Mouse (Mus musculus) heart, embryonic 16.5 days (tissue): ENCODE results near the gene Vmn1r3. TPM values are rescaled to one million over a fixed set of nuclear protein-coding genes. Genes with fewer than 3 reads are reported as not detected.
"Not testable (repeated sequence)": the region's sequence is repeated elsewhere in the genome, so short reads cannot be mapped to it uniquely, and the experiment has no call there.

Experiments used
- ATAC-seq: fragments of 200-750 bp; cut with Nextera tagmentation; replicated peaks from 2 replicates; pipeline ENCODE4 v1.8.0; 2017; ENCODE audit warnings: moderate number of reproducible peaks; ENCODE audit not compliant: insufficient read depth, low FRiP score; ENCODE audit errors: extremely low read depth
- H3K27ac ChIP-seq: fragments of 300-500 bp; sonication (generic); 2 replicates; pipeline ENCODE4 v1.5.1; 2014; ENCODE audit warnings: mild to moderate bottlenecking, low read length, control low read depth, moderate library complexity
- H3K27me3 ChIP-seq: fragments of 300-500 bp; sonication (generic); 2 replicates; pipeline ENCODE4 v1.6.1; 2014; ENCODE audit warnings: low read length, mixed read lengths; ENCODE audit not compliant: control insufficient read depth, insufficient read depth
- H3K36me3 ChIP-seq: fragments of 300-500 bp; sonication (generic); 2 replicates; pipeline ENCODE4 v1.6.1; 2014; ENCODE audit not compliant: control insufficient read depth, insufficient read depth
- H3K4me1 ChIP-seq: fragments of 300-500 bp; sonication (generic); 2 replicates; pipeline ENCODE4 v1.6.1; 2014; ENCODE audit warnings: low read length, mixed read lengths; ENCODE audit not compliant: control insufficient read depth, insufficient read depth
- H3K4me2 ChIP-seq: fragments of 300-500 bp; sonication (generic); 2 replicates; pipeline ENCODE4 v1.6.1; 2014; ENCODE audit warnings: low read depth, mild to moderate bottlenecking, control low read depth, low read length
- H3K4me3 ChIP-seq: fragments of 300-500 bp; sonication (generic); 2 replicates; pipeline ENCODE4 v1.5.1; 2014; ENCODE audit warnings: mild to moderate bottlenecking, control low read depth, low read length
- H3K9ac ChIP-seq: fragments of 300-500 bp; sonication (generic); 2 replicates; pipeline ENCODE4 v1.6.1; 2014; ENCODE audit warnings: low read length, control low read depth
- H3K9me3 ChIP-seq: fragments of 300-500 bp; sonication (generic); replicated peaks from 2 replicates; pipeline ENCODE4 v1.6.1; 2016; ENCODE audit warnings: low read length; ENCODE audit not compliant: control insufficient read depth
- WGBS: fragments of 180-500 bp; shearing (Covaris S2); extraction: QIAGEN DNeasy Blood & Tissue Kit; methylation state at CpG from one replicate; pipeline ENCODE4 v1.1.7; 2014; 5-methylcytosine and 5-hydroxymethylcytosine counted together
- polyA plus RNA-seq: library from polyadenylated mRNA; unstranded; fragments of >200 nt; fragmentation: Nextera tagmentation; extraction: Ambion mirVana; gene quantifications from 2 replicates; pipeline ENCODE4 v1.2.1, GENCODE M21; 2015

Vmn1r3 gene
- polyA plus RNA-seq, 1 experiment from 2014 or later = not detected

- not testable (repeated sequence) for H3K27me3 ChIP-seq, H3K36me3 ChIP-seq, H3K4me2 ChIP-seq, H3K27ac ChIP-seq, H3K4me1 ChIP-seq, ATAC-seq, H3K4me3 ChIP-seq, H3K9ac ChIP-seq
- WGBS = 66% methylated on average over 5 of the region's 9 CpGs
- peaks cover 10% of the 10 kb centered on the region; the same call in 1 of the 2 replicates for H3K9me3 ChIP-seq
These were observed 38.5 kb upstream of the Vmn1r3 start for GRCm38 (mm10) chr4:3223483-3224209.

- not testable (repeated sequence) for H3K4me2 ChIP-seq, H3K36me3 ChIP-seq, H3K9me3 ChIP-seq, H3K27ac ChIP-seq, ATAC-seq, H3K4me1 ChIP-seq, H3K9ac ChIP-seq, H3K4me3 ChIP-seq, H3K27me3 ChIP-seq
- 47% methylated on average over 2 of the region's 2 CpGs for WGBS
These were observed 31.2 kb upstream of the Vmn1r3 start for GRCm38 (mm10) chr4:3216382-3216781.

- H3K27ac ChIP-seq, H3K36me3 ChIP-seq, H3K4me1 ChIP-seq, ATAC-seq, H3K9me3 ChIP-seq, H3K4me3 ChIP-seq, H3K4me2 ChIP-seq, H3K9ac ChIP-seq, H3K27me3 ChIP-seq: not testable (repeated sequence)
- 65% methylated on average over 3 of the region's 4 CpGs for WGBS
These were observed 28.2 kb upstream of the Vmn1r3 start for GRCm38 (mm10) chr4:3213349-3213748.

GRCm38 (mm10) chr4:3209643-3210217 lies 24.6 kb upstream of the Vmn1r3 start:
- not testable (repeated sequence) for ATAC-seq, H3K9ac ChIP-seq, H3K27ac ChIP-seq, H3K27me3 ChIP-seq, H3K4me2 ChIP-seq, H3K4me3 ChIP-seq, H3K36me3 ChIP-seq, H3K4me1 ChIP-seq, H3K9me3 ChIP-seq
- WGBS = 43% methylated on average over 1 of the region's 1 CpGs

- not testable (repeated sequence) for ATAC-seq
These were observed 8.2 kb downstream of the Vmn1r3 start for GRCm38 (mm10) chr4:3176746-3177490.

GRCm38 (mm10) chr4:3176195-3176594 lies 9.0 kb downstream of the Vmn1r3 start:
- H3K9ac ChIP-seq, H3K4me1 ChIP-seq: not testable (repeated sequence)
- 92% methylated on average over 6 of the region's 6 CpGs for WGBS

More at GRCm38 (mm10) chr4:3176746-3177490, 8.2 kb downstream of the Vmn1r3 start:
- H3K4me3 ChIP-seq, H3K9me3 ChIP-seq, H3K4me1 ChIP-seq, H3K4me2 ChIP-seq, H3K27ac ChIP-seq, H3K9ac ChIP-seq, H3K27me3 ChIP-seq, H3K36me3 ChIP-seq: not testable (repeated sequence)
- 86% methylated on average over 10 of the region's 10 CpGs for WGBS

GRCm38 (mm10) chr4:3175756-3176155 lies 9.4 kb downstream of the Vmn1r3 start:
- not testable (repeated sequence) for H3K4me3 ChIP-seq, ATAC-seq
- WGBS = 94% methylated on average over 5 of the region's 8 CpGs

More at GRCm38 (mm10) chr4:3176195-3176594, 9.0 kb downstream of the Vmn1r3 start:
- H3K27ac ChIP-seq, H3K9me3 ChIP-seq, H3K4me2 ChIP-seq, H3K27me3 ChIP-seq, ATAC-seq, H3K36me3 ChIP-seq, H3K4me3 ChIP-seq: not testable (repeated sequence)

GRCm38 (mm10) chr4:3174586-3174985 lies 10.6 kb downstream of the Vmn1r3 start:
- H3K4me3 ChIP-seq, H3K9me3 ChIP-seq, H3K4me2 ChIP-seq, ATAC-seq, H3K4me1 ChIP-seq, H3K36me3 ChIP-seq, H3K27me3 ChIP-seq, H3K27ac ChIP-seq, H3K9ac ChIP-seq: not testable (repeated sequence)
- WGBS = 77% methylated on average over 4 of the region's 4 CpGs

More at GRCm38 (mm10) chr4:3175756-3176155, 9.4 kb downstream of the Vmn1r3 start:
- H3K9me3 ChIP-seq, H3K27ac ChIP-seq, H3K4me2 ChIP-seq, H3K36me3 ChIP-seq, H3K9ac ChIP-seq, H3K27me3 ChIP-seq, H3K4me1 ChIP-seq: not testable (repeated sequence)

- not testable (repeated sequence) for H3K27me3 ChIP-seq, H3K9ac ChIP-seq, H3K4me1 ChIP-seq, H3K27ac ChIP-seq, H3K9me3 ChIP-seq, H3K4me3 ChIP-seq, H3K36me3 ChIP-seq, H3K4me2 ChIP-seq, ATAC-seq
- no CpG with 5 or more reads among the region's 1 CpGs for WGBS
These were observed 18.1 kb downstream of the Vmn1r3 start, which contains the start of gene Vmn1r2 for GRCm38 (mm10) chr4:3167020-3167419. Gene Vmn1r2, plus strand, starts transcription at chr4:3167320.
